In genomic region chr4:46311631-46312030, GRCm38 (mm10) we compare ENCODE assay signal across 25 mouse cellular contexts. TPM values are rescaled to one million over a fixed set of nuclear protein-coding genes. Genes with fewer than 3 reads are reported as not detected.
"Had no signal": no experiment of that assay in that cellular context is flagged by ENCODE, and none has a peak within 500 bp of the region (broad histone marks: within the 10 kb centered on the region; RNA-seq: fewer than 3 reads in every experiment).

No protein-coding gene starts in this region.

- DNase-seq: gastrocnemius, postnatal 14 days; gastrocnemius, postnatal 36 days; heart, adult 11 months; heart, adult 2 months; heart, postnatal 14 days; heart, postnatal 36 days; kidney, adult 11 months; kidney, adult 2 months; kidney, adult 9 months; kidney, postnatal 14 days; kidney, postnatal 36 days; layer of hippocampus, adult 9-11 months; layer of hippocampus, postnatal 36 days had no signal

RNA-seq across cellular contexts. Expression of gene Foxe1, which starts 31.8 kb away (rescaled TPM):
- total RNA-seq: gastrocnemius, adult 18-20 months; gastrocnemius, adult 8-10 months; gastrocnemius, postnatal 14 days; gastrocnemius, postnatal 36 days; heart, adult 2 months; heart, postnatal 14 days; heart, postnatal 36 days; hematopoietic stem cell, adult 5-6 weeks; hindbrain, postnatal 0 days; layer of hippocampus, adult 18-20 months; layer of hippocampus, adult 8-10 months; layer of hippocampus, postnatal 14 days; layer of hippocampus, postnatal 36 days; left cerebral cortex, adult 18-20 months; left cerebral cortex, adult 8-10 months; left cerebral cortex, postnatal 10 days; left cerebral cortex, postnatal 36 days; liver, adult 2 months had no signal
